Mouse (Mus musculus) subcutaneous adipose tissue, adult 2 months (tissue): ENCODE data around the gene Tmem232. TPM values are rescaled to one million over a fixed set of nuclear protein-coding genes. Genes with fewer than 3 reads are reported as not detected.

ENCODE experiments used
- polyA plus RNA-seq: library from polyadenylated mRNA; depleted of rRNA; stranded (reverse); fragments of >200 nt; gene quantifications from 2 replicates; pipeline ENCODE4 v1.2.3, GENCODE M21; 2012; ENCODE audit warnings: low replicate concordance; rRNA removed

Tmem232 gene
- not detected in 2 replicates for polyA plus RNA-seq

DNA sequence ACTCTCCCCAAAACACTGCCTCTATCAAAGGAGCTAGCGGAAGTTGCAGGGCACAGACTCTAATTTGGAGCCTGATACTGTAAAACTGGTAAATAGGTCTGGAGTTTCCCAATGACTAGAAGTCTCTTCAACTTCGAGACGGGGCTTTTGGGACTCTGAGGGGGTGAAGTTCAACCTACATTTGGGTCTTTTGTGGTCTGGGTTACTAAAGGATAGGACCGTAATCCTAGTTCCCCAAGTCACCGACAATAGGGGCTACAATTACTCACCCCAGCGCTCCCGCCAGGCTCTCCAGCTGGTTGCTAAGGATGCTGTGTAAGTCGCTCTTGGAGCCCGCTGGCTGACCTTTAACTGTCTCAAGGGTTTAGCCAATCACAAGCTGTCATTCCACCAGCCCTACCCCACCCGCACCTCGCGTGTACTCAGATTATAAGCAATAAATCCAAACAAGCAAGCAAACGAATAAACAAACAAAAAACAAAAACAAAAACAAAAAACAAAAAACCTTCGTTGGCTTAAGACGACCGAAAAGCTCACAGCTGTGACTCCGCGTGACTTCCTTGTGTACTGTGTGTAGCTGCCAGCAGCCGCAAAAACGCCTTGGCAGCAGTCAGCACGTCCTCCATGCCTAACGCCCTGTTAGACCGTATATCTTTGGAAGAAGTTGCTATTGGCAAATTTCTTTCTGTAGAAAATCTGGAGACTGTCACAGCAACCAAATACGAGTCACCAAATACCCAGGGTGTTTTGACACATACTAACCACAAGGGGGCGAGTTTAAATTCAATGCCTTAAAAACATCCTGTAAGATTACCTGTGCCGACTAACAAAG, at the start of gene Tmem232:
Gene Tmem232 (minus strand): TSS at position 342 of the 832 bp plus-strand sequence.

Other genes starting within 250 kb of the Tmem232 start
- 17.9 and 29.6 TPM in 2 replicates for gene Vapa, start 72.8 kb upstream of the Tmem232 start, polyA plus RNA-seq
- not detected in 2 replicates for gene Txndc2, start 101.4 kb upstream of the Tmem232 start, polyA plus RNA-seq
- 30.4 and 58.6 TPM in 2 replicates for gene Rab31, start 232.0 kb upstream of the Tmem232 start, polyA plus RNA-seq
- 40.4 and 58.5 TPM in 2 replicates for gene Ppp4r1, start 241.8 kb upstream of the Tmem232 start, polyA plus RNA-seq